Mouse (Mus musculus): Measurements from ENCODE around the gene Arhgap29.

DNA sequence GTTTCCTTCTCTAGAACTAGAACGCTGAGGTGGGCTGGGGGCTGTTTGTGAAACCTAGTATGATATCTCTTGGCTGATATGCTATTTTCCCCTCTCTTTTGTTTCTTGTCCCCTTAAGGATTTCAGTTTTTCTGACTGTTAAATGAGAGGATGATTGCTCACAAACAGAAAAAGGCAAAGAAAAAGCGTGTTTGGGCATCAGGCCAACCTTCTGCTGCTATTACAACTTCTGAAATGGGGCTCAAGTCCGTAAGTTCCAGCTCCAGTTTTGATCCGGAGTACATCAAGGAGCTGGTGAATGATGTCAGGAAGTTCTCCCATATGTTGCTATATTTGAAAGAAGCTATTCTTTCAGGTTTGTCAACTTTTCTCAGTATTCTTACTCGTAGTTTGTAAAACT is 21.4 kb downstream of the Arhgap29 start:
- TF ChIP-seq CTCF (IDR thresholded peaks at IDR 0.05; ENCODE audit: control insufficient read depth, insufficient read depth, insufficient read length) (no peak), MYOD1 (IDR thresholded peaks at IDR 0.05; ENCODE audit: control insufficient read depth, insufficient read length, low read depth) (no peak), MAX (IDR thresholded peaks at IDR 0.05) (no peak), USF1 (IDR thresholded peaks at IDR 0.05; ENCODE audit: low read depth) (no peak), MYOG (IDR thresholded peaks at IDR 0.05; ENCODE audit: control insufficient read depth, extremely low read depth, insufficient read length) (no peak), FOSL1 (IDR thresholded peaks at IDR 0.05; ENCODE audit: insufficient read depth, low read length, poor library complexity, severe bottlenecking) (no peak), CEBPB (IDR thresholded peaks at IDR 0.05; ENCODE audit: low read depth) (no peak)
